Mouse (Mus musculus): Measurements from ENCODE around the gene Ptx4. TPM values are rescaled to one million over a fixed set of nuclear protein-coding genes. Genes with fewer than 3 reads are reported as not detected.

Gene Ptx4
- polyA plus RNA-seq, 1 experiment: 0.07 TPM

- DNase-seq (ENCODE audit: low read depth): no peak
- TF ChIP-seq CTCF (IDR thresholded peaks at IDR 0.05; ENCODE audit: borderline replicate concordance, extremely low read depth, insufficient read depth, insufficient read length) (no peak), POLR2A (IDR thresholded peaks at IDR 0.05; ENCODE audit: borderline replicate concordance, extremely low read depth, insufficient read depth, insufficient read length, poor library complexity, severe bottlenecking) (no peak)
Measured at GRCm38 (mm10) chr17:25163387-25163786, 42.8 kb downstream of the Ptx4 start.

GRCm38 (mm10) chr17:25164770-25165169 is 44.2 kb downstream of the Ptx4 start:
- TF ChIP-seq POLR2A (IDR thresholded peaks at IDR 0.05; ENCODE audit: borderline replicate concordance, extremely low read depth, insufficient read depth, insufficient read length, poor library complexity, severe bottlenecking) (no peak), CTCF (IDR thresholded peaks at IDR 0.05; ENCODE audit: borderline replicate concordance, extremely low read depth, insufficient read depth, insufficient read length) (no peak)
- DNase-seq (ENCODE audit: low read depth): no peak

- TF ChIP-seq POLR2A (IDR thresholded peaks at IDR 0.05; ENCODE audit: borderline replicate concordance, extremely low read depth, insufficient read depth, insufficient read length, poor library complexity, severe bottlenecking) (no peak), CTCF (IDR thresholded peaks at IDR 0.05; ENCODE audit: borderline replicate concordance, extremely low read depth, insufficient read depth, insufficient read length) (no peak)
- DNase-seq (ENCODE audit: low read depth): no peak
Measured at GRCm38 (mm10) chr17:25165970-25166671, 45.6 kb downstream of the Ptx4 start.

- TF ChIP-seq POLR2A (IDR thresholded peaks at IDR 0.05; ENCODE audit: borderline replicate concordance, extremely low read depth, insufficient read depth, insufficient read length, poor library complexity, severe bottlenecking) (no peak), CTCF (IDR thresholded peaks at IDR 0.05; ENCODE audit: borderline replicate concordance, extremely low read depth, insufficient read depth, insufficient read length) (no peak)
- no peak for DNase-seq (ENCODE audit: low read depth)
Measured at GRCm38 (mm10) chr17:25169706-25170105, 49.1 kb downstream of the Ptx4 start.

GRCm38 (mm10) chr17:25172558-25172957 is 52.0 kb downstream of the Ptx4 start:
- DNase-seq (ENCODE audit: low read depth): no peak
- TF ChIP-seq CTCF (IDR thresholded peaks at IDR 0.05; ENCODE audit: borderline replicate concordance, extremely low read depth, insufficient read depth, insufficient read length) (no peak), POLR2A (IDR thresholded peaks at IDR 0.05; ENCODE audit: borderline replicate concordance, extremely low read depth, insufficient read depth, insufficient read length, poor library complexity, severe bottlenecking) (no peak)

Other genes with a start within 250 kb of the Ptx4 start
- 29.5 and 36.3 TPM in 2 replicates for gene Nubp2, start 234.4 kb upstream of the Ptx4 start, polyA plus RNA-seq (2012; rRNA removed)
- 84.5 and 105 TPM in 2 replicates for gene Spsb3, start 234.1 kb upstream of the Ptx4 start, polyA plus RNA-seq (2012; rRNA removed)
- 41.0 and 50.3 TPM in 2 replicates for gene Eme2, start 225.7 kb upstream of the Ptx4 start, polyA plus RNA-seq (2012; rRNA removed)
- gene Mrps34, start 225.6 kb upstream of the Ptx4 start, polyA plus RNA-seq (2012; rRNA removed): 94.6 and 120 TPM in 2 replicates
- 71.5 and 91.4 TPM in 2 replicates for gene Nme3, start 224.3 kb upstream of the Ptx4 start, polyA plus RNA-seq (2012; rRNA removed)
- 217 and 242 TPM in 2 replicates for gene Mapk8ip3, start 183.8 kb upstream of the Ptx4 start, polyA plus RNA-seq (2012; rRNA removed)
- gene Jpt2, start 160.1 kb upstream of the Ptx4 start, polyA plus RNA-seq (2012; rRNA removed): 62.9 and 65.5 TPM in 2 replicates
- 31.4 and 31.9 TPM in 2 replicates for gene Cramp1l, start 105.0 kb upstream of the Ptx4 start, polyA plus RNA-seq (2012; rRNA removed)
- gene Ift140, start 104.7 kb upstream of the Ptx4 start, polyA plus RNA-seq (2012; rRNA removed): 22.9 and 23.9 TPM in 2 replicates
- gene Tmem204, start 37.2 kb upstream of the Ptx4 start, polyA plus RNA-seq (2012; rRNA removed): 9.6 and 10.5 TPM in 2 replicates
- gene Telo2, start 4.8 kb upstream of the Ptx4 start, polyA plus RNA-seq (2012; rRNA removed): 40.9 and 41.6 TPM in 2 replicates
- gene Clcn7, start 12.6 kb downstream of the Ptx4 start, polyA plus RNA-seq (2012; rRNA removed): 41.4 and 45.7 TPM in 2 replicates
- gene Ccdc154, start 41.7 kb downstream of the Ptx4 start, polyA plus RNA-seq (2012; rRNA removed): not detected in 2 replicates
- gene Gm38655, start 54.7 kb downstream of the Ptx4 start, polyA plus RNA-seq (2012; rRNA removed): not detected in 2 replicates
- 22.3 and 29.5 TPM in 2 replicates for gene BC003965, start 63.8 kb downstream of the Ptx4 start, polyA plus RNA-seq (2012; rRNA removed)
- gene Unkl, start 67.6 kb downstream of the Ptx4 start, polyA plus RNA-seq (2012; rRNA removed): 22.3 and 24.1 TPM in 2 replicates
- gene Gnptg, start 119.4 kb downstream of the Ptx4 start, polyA plus RNA-seq (2012; rRNA removed): 75.1 and 108 TPM in 2 replicates
- 40.8 and 54.0 TPM in 2 replicates for gene Tsr3, start 119.4 kb downstream of the Ptx4 start, polyA plus RNA-seq (2012; rRNA removed)
- gene Baiap3, start 135.6 kb downstream of the Ptx4 start, polyA plus RNA-seq (2012; rRNA removed): 15.6 and 16.6 TPM in 2 replicates
- gene Ube2i, start 153.9 kb downstream of the Ptx4 start, polyA plus RNA-seq (2012; rRNA removed): 481 and 573 TPM in 2 replicates
- gene Prss34, start 177.6 kb downstream of the Ptx4 start, polyA plus RNA-seq (2012; rRNA removed): 0.08 and 0.19 TPM in 2 replicates
- gene Prss28, start 187.9 kb downstream of the Ptx4 start, polyA plus RNA-seq (2012; rRNA removed): not detected in 2 replicates
- gene Prss29, start 197.9 kb downstream of the Ptx4 start, polyA plus RNA-seq (2012; rRNA removed): not detected in 2 replicates
- gene Tpsab1, start 224.8 kb downstream of the Ptx4 start, polyA plus RNA-seq (2012; rRNA removed): 0.06 TPM in 1 of 2 replicates, not detected in the other
- 0.62 and 2.5 TPM in 2 replicates for gene Tpsb2, start 245.5 kb downstream of the Ptx4 start, polyA plus RNA-seq (2012; rRNA removed)
- 0.45 and 0.72 TPM in 2 replicates for gene Tpsg1, start 248.5 kb downstream of the Ptx4 start, polyA plus RNA-seq (2012; rRNA removed)